Mouse (Mus musculus) limb, embryonic 15.5 days (tissue): ENCODE measurements around the gene Aadacl3. TPM values are rescaled to one million over a fixed set of nuclear protein-coding genes. Genes with fewer than 3 reads are reported as not detected.

Source experiments
- ATAC-seq: fragments of 200-750 bp; cut with Nextera tagmentation; 2 replicates; pipeline ENCODE4 v1.8.0; 2017; ENCODE audit warnings: low read depth, moderate TSS enrichment; ENCODE audit not compliant: insufficient number of reproducible peaks, low FRiP score, low TSS enrichment
- H3K27ac ChIP-seq: fragments of 300-500 bp; sonication (generic); 2 replicates; pipeline ENCODE4 v1.5.1; 2015; ENCODE audit warnings: moderate library complexity, mild to moderate bottlenecking, inconsistent platforms
- H3K27me3 ChIP-seq: fragments of 300-500 bp; sonication (generic); 2 replicates; pipeline ENCODE4 v1.6.1; 2015; ENCODE audit warnings: inconsistent platforms
- H3K36me3 ChIP-seq: fragments of 300-500 bp; sonication (generic); 2 replicates; pipeline ENCODE4 v1.6.1; 2015; ENCODE audit warnings: inconsistent platforms
- H3K4me1 ChIP-seq: fragments of 300-500 bp; sonication (generic); 2 replicates; pipeline ENCODE4 v1.6.1; 2015; ENCODE audit warnings: inconsistent platforms
- H3K4me2 ChIP-seq: fragments of 300-500 bp; sonication (generic); 2 replicates; pipeline ENCODE4 v1.6.1; 2015; ENCODE audit warnings: mild to moderate bottlenecking, inconsistent platforms
- H3K4me3 ChIP-seq: fragments of 300-500 bp; sonication (generic); 2 replicates; pipeline ENCODE4 v1.5.1; 2015; ENCODE audit warnings: mild to moderate bottlenecking, inconsistent platforms
- H3K9ac ChIP-seq: fragments of 300-500 bp; sonication (generic); 2 replicates; pipeline ENCODE4 v1.6.1; 2015; ENCODE audit warnings: inconsistent platforms
- H3K9me3 ChIP-seq: fragments of 300-500 bp; sonication (generic); 2 replicates; pipeline ENCODE4 v1.6.1; 2016; ENCODE audit warnings: inconsistent platforms
- whole genome bisulfite sequencing: fragments of 180-500 bp; shearing (Covaris S2); methylation state at CpG from one replicate; pipeline ENCODE4 v1.1.7; 2015; 5-methylcytosine and 5-hydroxymethylcytosine counted together
- polyA plus RNA-seq: library from polyadenylated mRNA; unstranded; fragments of >200 nt; fragmentation: Nextera tagmentation; extraction: Ambion mirVana; gene quantifications from 2 replicates; pipeline ENCODE4 v1.2.1, GENCODE M21; 2015

Aadacl3 gene
- polyA plus RNA-seq, 1 experiment from 2014 or later: not detected

DNA sequence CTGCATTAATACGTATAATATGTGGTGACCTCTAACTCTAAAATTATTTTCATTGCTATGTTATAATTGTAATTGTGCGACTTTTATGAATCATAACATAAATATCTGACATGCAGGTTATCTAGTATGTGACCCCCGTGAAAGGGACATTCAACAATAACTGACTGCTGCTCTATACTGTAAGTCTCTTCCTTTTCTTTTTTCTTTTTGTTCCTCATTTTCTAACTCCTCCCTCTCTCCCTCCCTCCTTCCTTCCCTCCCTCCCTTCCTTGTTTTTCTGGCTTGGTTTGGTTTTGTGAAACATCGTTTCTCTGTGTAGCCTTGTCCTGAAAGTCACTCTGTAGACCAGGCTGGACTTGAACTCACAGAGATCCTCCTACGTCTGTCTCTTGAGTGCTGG lies 39.0 kb downstream of the Aadacl3 start:
- no peak overlapping the region for H3K4me2 ChIP-seq
- H3K9me3 ChIP-seq: no peaks in the 10 kb centered on the region
- H3K27ac ChIP-seq: no peak overlapping the region
- ATAC-seq: no peak
- H3K9ac ChIP-seq: no peak overlapping the region
- WGBS: 74% methylated on average over 5 of the region's 5 CpGs
- no peaks in the 10 kb centered on the region for H3K27me3 ChIP-seq
- H3K4me1 ChIP-seq: no peaks in the 10 kb centered on the region
- no peak overlapping the region for H3K4me3 ChIP-seq
- no peaks in the 10 kb centered on the region for H3K36me3 ChIP-seq

- no peaks in the 10 kb centered on the region for H3K4me1 ChIP-seq
- no peak overlapping the region for H3K9ac ChIP-seq
- no peaks in the 10 kb centered on the region for H3K9me3 ChIP-seq
- no peak overlapping the region for H3K27ac ChIP-seq
- no peaks in the 10 kb centered on the region for H3K36me3 ChIP-seq
- H3K4me3 ChIP-seq: no peak overlapping the region
- no peak overlapping the region for H3K4me2 ChIP-seq
- ATAC-seq: no peak
- no peaks in the 10 kb centered on the region for H3K27me3 ChIP-seq
Measured at GRCm38 (mm10) chr4:144420644-144421043, 42.9 kb downstream of the Aadacl3 start.

- 60% methylated on average over 9 of the region's 9 CpGs for WGBS
- Histone ChIP-seq H3K27me3 (no peaks in the 10 kb centered on the region), H3K9ac (no peak within 1 kb of the TSS), H3K36me3 (no peaks in the 10 kb centered on the region), H3K4me1 (no peaks in the 10 kb centered on the region), H3K4me2 (no peak within 1 kb of the TSS), H3K4me3 (no peak within 1 kb of the TSS), H3K27ac (no peak within 1 kb of the TSS), H3K9me3 (no peaks in the 10 kb centered on the region)
- no peak for ATAC-seq
Measured at GRCm38 (mm10) chr4:144408290-144408689, 55.3 kb downstream of the Aadacl3 start, which contains the start of gene Pramef12. Gene Pramef12, minus strand, starts transcription at chr4:144408464.

DNA sequence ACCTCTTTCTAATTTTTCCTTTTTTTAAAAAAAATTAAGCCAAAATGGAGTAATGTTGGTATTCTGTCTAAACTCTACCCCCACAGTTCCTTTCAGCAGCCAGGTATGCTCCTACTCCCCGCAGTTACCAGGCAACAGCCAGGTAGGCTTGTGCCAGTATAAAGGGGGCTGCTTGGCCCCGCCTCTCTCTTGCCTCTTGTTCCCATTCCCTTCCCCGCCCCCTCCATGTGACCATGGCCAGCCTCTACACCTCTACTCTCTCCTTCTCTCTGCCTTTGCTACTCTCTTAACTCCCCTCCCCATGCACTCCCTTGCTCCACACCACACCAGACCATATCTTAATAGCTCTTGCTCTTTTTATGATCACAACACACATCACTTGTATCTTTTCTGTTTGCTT lies 57.3 kb downstream of the Aadacl3 start:
- Histone ChIP-seq H3K4me3 (no peak overlapping the region), H3K27ac (no peak overlapping the region), H3K4me2 (no peak overlapping the region), H3K27me3 (no peaks in the 10 kb centered on the region), H3K4me1 (no peaks in the 10 kb centered on the region), H3K9me3 (no peaks in the 10 kb centered on the region), H3K36me3 (no peaks in the 10 kb centered on the region), H3K9ac (no peak overlapping the region)
- 77% methylated on average over 3 of the region's 3 CpGs for whole genome bisulfite sequencing
- no peak for ATAC-seq

GRCm38 (mm10) chr4:144404456-144405086 lies 59.0 kb downstream of the Aadacl3 start:
- H3K27ac ChIP-seq: peak overlapping the region; percentile 87
- ATAC-seq: peak; percentile 87
- no peaks in the 10 kb centered on the region for H3K4me1 ChIP-seq
- no peaks in the 10 kb centered on the region for H3K27me3 ChIP-seq
- peak overlapping the region; percentile 49 for H3K4me2 ChIP-seq
- H3K9me3 ChIP-seq: no peaks in the 10 kb centered on the region
- H3K4me3 ChIP-seq: peak overlapping the region; percentile 31
- WGBS: 4% methylated on average over 17 of the region's 17 CpGs
- H3K36me3 ChIP-seq: no peaks in the 10 kb centered on the region
- 0 out of 2 replicates have a peak overlapping the region, but pooled peaks have one; percentile 1 for H3K9ac ChIP-seq

Other genes with a start within 250 kb of the Aadacl3 start
- gene Pramel5, start 183.3 kb downstream of the Aadacl3 start, polyA plus RNA-seq: not detected in 2 replicates
- not detected in 2 replicates for gene Gm13128, start 133.5 kb downstream of the Aadacl3 start, polyA plus RNA-seq
- not detected in 2 replicates for gene Gm13119, start 105.8 kb downstream of the Aadacl3 start, polyA plus RNA-seq
- gene Pramef20, start 85.8 kb downstream of the Aadacl3 start, polyA plus RNA-seq: not detected in 2 replicates
- 0.41 and 0.76 TPM in 2 replicates for gene Pramef12, start 55.3 kb downstream of the Aadacl3 start, polyA plus RNA-seq
- not detected in 2 replicates for gene 1700012P22Rik, start 25.0 kb downstream of the Aadacl3 start, polyA plus RNA-seq
- gene Gm9944, start 10.4 kb downstream of the Aadacl3 start, polyA plus RNA-seq: not detected in 2 replicates
- gene 9430007A20Rik, start 56.1 kb upstream of the Aadacl3 start, polyA plus RNA-seq: not detected in 2 replicates
- not detected in 2 replicates for gene Gm13124, start 101.4 kb upstream of the Aadacl3 start, polyA plus RNA-seq
- not detected in 2 replicates for gene Aadacl4, start 150.0 kb upstream of the Aadacl3 start, polyA plus RNA-seq
- not detected in 2 replicates for gene Gm436, start 222.6 kb upstream of the Aadacl3 start, polyA plus RNA-seq